Mouse (Mus musculus) adrenal gland, adult 8-10 months (tissue): ENCODE results near the gene Samd4. TPM values are rescaled to one million over a fixed set of nuclear protein-coding genes. Genes with fewer than 3 reads are reported as not detected.
"Not testable (repeated sequence)": the region's sequence is repeated elsewhere in the genome, so short reads cannot be mapped to it uniquely, and the experiment has no call there.

ENCODE experiments used
- DNase-seq: peaks from one replicate; pipeline ENCODE4 v3.0.0; 2022
- microRNA-seq, 2 experiments: library from miRNA; unstranded; fragments of <30 nt; microRNA quantifications; one replicate each; pipeline ENCODE4 v1.2.0; 2022
- total RNA-seq, 4 experiments: library from RNA; stranded (reverse); gene quantifications; 2 replicates each; pipeline ENCODE4 v1.2.4; 2022

Samd4 gene
- total RNA-seq, 4 experiments from 2014 or later = 22.1 to 27.0 (median 25.8) TPM

DNA sequence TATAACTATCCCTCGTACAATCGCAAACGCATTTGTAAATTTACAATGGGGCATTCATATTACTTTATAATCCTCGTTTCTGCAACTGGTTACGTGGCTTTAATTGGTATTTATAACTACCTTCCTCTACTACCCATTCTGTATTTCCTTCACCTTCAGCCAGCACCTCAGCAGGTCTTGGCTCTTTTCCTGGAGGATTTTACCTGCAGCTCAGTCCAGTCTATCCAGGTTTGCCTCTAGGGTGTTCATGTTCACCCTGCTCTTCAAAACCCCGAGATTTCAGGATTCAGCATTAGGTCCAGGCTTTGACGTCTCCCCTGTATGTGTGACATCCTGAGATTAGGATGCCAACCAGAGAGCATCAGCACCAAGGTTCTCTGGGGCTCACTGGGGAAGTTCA lies 227.7 kb downstream of the Samd4 start:
- not testable (repeated sequence) for DNase-seq

DNA sequence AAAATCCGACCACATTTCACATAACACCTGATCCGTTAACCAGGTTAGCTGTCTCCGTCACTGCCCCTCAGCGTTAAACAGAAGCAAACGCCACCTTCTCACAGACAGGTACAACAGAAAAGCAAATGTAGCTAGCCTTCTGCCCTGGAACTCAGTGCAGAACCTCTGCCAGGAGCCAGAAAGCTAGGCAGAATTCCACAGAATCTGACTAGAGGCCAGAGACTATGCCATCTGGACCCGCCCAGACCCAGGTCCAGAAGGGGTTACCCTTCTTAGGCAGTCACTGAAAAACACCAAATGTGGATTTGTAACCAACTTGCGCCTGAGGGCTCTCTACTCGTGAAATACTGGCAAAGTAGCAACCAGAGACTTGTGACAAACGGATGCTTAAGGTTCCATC lies 228.7 kb downstream of the Samd4 start:
- no peak for DNase-seq

DNA sequence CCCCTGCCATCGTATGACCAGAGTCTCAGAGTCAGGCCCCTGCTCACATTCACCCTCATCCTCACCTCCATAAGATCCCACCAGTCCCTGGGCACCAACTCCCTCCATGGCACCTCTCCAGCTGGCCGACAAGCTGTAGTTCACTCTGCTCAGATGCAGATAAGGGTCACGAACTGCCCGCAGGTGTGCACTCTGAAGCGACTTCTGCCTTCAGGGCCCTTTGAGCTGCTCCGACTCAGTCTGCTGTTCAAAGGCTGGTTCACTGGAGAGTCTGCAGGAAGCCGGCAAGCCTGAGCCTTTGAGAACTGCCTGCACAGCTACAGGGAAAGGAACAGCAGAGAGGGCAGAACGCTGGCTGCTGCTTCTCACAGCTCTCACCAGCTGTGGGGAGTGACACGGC lies 232.5 kb downstream of the Samd4 start:
- no peak for DNase-seq

DNA sequence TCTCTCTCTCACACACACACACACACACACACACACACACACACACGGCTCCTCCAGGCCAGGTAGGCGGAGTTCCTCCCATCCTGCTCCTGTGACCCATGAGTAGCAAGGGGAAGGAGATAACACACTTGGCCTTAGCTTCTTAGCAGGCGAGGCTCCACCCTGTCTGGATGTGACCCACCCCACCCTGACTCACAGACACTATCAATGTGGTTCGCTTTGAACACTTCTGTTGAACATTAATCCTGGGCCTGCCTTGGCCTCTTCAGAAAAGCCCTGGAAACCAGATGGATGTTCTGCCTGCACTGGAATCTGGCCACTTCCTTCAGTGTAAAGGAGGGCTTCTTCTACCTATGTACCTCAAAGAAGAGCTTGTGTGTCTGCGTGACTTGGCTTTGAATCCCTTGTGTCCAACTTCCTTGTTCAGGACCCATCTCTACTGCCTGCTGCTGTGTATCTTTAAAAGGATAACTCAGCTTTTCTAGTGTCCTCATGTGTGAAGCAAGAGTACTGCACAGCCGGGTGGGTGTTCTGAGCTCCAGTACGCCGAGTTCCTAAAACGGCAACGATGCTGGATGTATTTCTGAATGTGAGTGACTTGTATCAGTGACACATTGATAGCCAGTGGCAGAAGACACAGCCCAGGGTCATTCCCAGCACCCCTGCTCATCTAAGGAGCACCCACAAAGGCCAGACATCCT lies 233.6 kb downstream of the Samd4 start:
- no peak for DNase-seq

DNA sequence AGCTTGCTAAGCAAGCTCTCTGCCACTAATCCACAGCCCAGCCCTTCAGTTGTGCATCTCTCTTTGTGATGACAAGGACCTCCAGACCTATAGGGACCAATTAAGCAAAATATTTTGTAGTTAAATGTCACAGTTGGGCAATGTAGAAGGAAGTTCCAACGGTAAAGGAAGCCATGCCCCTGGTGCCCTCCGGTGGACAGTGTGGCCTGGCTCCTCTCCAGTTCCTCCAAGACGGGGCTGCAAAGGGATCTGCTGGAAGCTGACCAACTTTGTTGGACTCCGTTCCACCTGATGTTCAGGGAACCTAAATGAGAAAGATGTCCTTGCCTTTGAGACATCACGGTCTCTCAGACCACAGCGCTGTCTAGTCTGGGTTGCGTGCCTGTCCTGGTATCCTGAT lies 234.9 kb downstream of the Samd4 start:
- DNase-seq = no peak

DNA sequence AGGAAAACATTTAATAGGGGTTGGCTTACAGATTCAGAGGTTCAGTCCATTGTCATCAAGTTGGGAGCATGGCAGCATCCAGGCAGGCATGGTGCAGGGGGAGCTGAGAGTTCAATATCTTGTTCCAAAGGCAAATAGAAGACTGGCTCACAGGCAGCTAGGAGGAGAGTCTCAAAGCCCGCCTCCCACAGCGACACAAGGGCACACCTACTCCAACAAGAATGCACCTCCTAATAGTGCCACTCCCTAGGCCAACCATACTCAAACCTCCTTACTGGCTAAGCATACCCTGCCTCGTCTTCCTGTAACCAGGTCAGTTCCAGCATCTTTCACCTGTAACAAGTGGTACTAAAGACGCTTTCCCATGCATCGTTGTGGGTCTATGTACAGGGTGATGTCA lies 245.3 kb downstream of the Samd4 start:
- DNase-seq = no peak

DNA sequence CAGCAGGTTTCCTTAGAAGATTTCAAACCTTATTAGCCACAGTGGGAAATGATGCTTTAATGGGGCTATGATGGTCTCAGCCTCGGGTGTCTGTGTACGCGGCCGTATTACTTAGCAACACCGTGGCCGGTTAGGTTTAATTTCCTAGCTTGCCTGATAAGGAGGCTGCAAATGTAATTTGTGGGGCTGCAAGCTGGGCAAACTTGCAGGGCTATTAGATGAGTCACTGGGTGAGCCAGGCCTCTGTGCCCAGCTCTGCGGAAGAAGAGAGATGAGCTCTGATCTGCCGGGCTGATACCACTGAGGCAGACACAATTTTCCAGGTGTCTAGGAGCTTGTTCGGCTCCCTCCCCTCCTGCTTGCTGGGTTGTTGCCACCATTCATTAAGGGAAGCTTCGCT lies 251.3 kb downstream of the Samd4 start:
- peak; percentile 37 for DNase-seq

DNA sequence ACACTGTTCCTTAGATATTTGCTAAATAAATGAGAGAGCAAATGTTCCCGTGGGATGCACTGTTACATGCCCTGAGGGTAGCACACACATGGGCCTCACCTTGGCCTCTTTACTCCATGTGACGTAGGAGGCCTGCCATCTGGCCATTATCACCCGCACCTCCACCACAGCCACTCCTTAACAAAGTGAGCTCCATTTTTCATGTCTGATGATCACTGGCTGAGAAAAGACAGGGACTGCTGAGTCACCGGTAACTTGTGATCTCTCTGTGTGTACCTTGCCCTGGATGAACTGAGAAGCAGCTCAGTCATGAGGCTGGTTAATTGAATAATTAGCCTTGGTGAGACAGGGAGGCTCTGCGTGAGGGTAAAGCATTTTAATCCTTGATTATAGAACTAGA lies 254.0 kb downstream of the Samd4 start:
- DNase-seq = peak; percentile 34

DNA sequence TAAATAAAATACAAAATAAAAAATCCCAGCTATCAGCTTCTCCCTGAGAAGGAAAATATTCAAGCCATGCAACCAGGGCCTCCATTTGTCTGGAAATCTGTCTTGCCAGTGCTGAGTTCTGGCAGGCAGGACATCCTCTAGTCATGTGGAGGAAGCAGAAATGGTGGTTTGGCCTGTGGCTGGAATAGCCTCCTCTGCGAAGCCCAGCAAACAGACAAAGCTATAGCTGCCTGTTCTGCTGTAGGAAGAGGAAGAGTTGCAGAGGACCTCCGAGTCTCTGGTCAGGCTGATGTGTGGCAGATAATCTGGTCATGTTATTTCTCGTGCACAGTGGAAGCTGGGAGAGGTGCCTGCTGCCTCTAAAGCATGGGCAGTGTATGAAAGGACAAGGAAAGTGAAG lies 256.2 kb downstream of the Samd4 start:
- DNase-seq = no peak

DNA sequence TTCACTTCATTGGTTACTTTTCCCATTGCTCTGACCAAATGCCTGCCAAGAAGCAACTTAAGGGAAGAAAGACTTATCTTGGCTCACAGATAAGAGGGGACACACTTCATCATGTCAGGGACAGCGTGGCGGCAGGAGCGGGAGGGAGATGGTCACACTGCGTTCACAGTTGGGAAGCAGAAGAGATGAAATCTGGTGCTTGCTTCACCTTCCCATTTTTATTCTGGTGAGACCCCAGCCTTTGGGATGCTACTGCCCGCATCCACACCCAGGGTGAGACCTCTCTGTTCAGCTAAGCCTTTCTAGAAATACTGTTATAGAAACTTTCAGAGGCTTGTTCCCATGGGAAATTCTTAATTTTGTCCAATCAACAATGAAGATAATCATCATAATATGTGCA lies 261.7 kb downstream of the Samd4 start:
- no peak for DNase-seq

DNA sequence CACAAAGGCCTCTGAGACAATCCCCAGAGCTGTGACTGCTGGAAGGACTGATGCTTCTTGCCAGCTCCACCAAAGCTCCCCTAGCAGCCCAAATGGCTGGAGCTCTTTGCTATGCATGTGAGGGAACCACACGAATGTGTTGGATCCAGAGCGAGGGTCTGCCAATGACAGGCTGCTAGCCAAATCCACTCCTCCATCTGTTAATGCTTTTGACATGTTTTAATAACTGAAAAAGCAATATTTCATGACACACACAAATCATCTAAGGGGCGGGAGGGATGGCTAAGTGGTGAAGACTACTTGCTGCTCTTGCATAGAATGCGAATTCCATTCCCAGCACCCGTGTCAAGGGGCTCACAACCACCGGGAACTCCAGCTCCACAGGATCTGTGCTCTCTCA lies 268.7 kb downstream of the Samd4 start:
- DNase-seq = no peak

DNA sequence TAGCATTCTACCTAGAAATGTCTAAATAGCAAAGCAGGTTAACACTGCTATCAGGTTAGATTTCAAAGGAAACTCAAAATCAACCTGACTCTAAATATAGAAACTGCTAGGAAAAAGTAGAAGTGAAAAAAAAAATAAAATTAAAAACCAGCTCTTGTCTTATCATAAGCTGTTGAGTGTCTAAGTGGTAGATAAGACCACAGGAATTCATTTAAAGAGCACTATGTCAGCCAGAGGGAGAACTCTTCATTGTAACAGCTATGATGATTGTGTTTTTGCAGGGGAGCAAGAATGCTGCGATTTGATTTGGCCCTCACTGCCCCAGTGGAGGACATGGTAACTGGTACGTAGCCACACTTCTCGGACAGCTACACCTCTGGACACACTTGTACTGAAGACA lies 271.6 kb downstream of the Samd4 start:
- DNase-seq = no peak

Small RNA genes within 50 kb of the gene (microRNA-seq; reads per million reads assigned to microRNA genes)
- 1.4 to 15.2 reads per million in 2 experiments for gene Mir378c

Other genes starting within 250 kb of the Samd4 start
- 1 to 10 TPM in 1 of 4 experiments, under 1 TPM in 3; 0.24 to 1.4 (median 0.68) TPM for gene Cdkn3, start 122.3 kb upstream of the Samd4 start, total RNA-seq
- 100 to 1,000 TPM; 106 to 135 (median 109) TPM for gene Cnih1, start 94.4 kb upstream of the Samd4 start, total RNA-seq
- 100 to 1,000 TPM; 118 to 172 (median 163) TPM for gene Gmfb, start 60.6 kb upstream of the Samd4 start, total RNA-seq
- gene Cgrrf1, start 50.7 kb upstream of the Samd4 start, total RNA-seq = 10 to 100 TPM; 45.7 to 61.9 (median 57.2) TPM